Mouse (Mus musculus): ENCODE measurements at regions not wholly inside any gene's neighbourhood (a gene's known extent, or its start where the extent isn't known, plus 50 kb on each side); places are given as distances from the start of the nearest gene placed in this dataset.

DNA sequence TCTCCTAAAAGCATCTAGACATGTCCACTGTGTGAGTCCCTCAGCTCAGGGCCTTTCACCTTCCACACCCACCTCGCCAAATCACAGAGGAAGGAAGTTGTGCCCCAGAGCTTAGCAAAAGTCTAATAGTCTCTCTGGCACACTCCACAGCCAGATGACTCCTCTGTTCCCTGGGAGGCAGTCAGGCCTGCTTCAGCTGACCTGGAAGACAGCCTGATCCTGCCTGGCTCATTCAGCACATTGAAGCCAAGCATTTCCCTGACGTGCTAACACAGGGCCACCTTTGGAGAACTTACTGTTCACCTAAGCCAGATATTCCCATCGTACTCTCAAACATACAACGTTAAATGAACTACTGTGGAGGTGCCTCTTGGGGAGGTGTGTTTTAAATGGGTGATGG, 87.2 kb upstream of the Nphp3 start:
- no peak for TF ChIP-seq POLR2A (IDR thresholded peaks at IDR 0.05; ENCODE audit: low read depth, low read length)
- no peak for TF ChIP-seq CTCF (conservative IDR thresholded peaks at IDR 0.05; ENCODE audit: insufficient read depth, insufficient read length, low read depth, low read length)
